Mouse (Mus musculus): ENCODE measurements at regions not wholly inside any gene's neighbourhood (a gene's known extent, or its start where the extent isn't known, plus 50 kb on each side); places are given as distances from the start of the nearest gene placed in this dataset.

DNA sequence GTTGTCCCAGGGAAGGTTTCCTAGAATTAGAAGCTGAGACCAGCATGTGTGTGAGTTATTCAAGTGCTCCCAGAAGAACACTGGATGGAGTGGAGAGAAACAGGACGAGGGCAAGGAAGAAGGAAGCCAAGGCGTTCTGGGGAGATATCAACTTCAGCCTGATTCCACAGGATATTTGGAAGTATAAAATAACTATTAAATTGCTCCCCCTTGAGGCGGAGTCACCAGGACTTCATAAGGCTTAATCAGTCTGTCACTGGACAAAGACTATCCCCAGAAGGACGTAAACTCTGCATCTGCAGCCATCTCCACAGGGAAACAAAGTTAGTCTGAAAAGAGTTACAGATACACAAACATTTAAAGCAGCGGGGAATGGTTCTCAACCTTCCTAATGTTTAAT is 103.9 kb upstream of the Mb21d2 start:
- no peaks in the 10 kb centered on the region for H3K36me3 ChIP-seq
- H3K9me3 ChIP-seq, result no peaks in the 10 kb centered on the region
- no peak overlapping the region for H3K4me3 ChIP-seq
- H3K27ac ChIP-seq (replicated peaks), result no peak overlapping the region
- H3K4me1 ChIP-seq, result no peaks in the 10 kb centered on the region
- 62% methylated on average over 5 of the region's 5 CpGs for WGBS
- H3K27me3 ChIP-seq (replicated peaks), result no peaks in the 10 kb centered on the region; the same call in 1 of the 2 replicates
- H3K4me2 ChIP-seq, result no peak overlapping the region
- ATAC-seq (ENCODE audit: extremely low read depth, insufficient number of reproducible peaks, low FRiP score, low TSS enrichment), result no peak
- H3K9ac ChIP-seq, result no peak overlapping the region

DNA sequence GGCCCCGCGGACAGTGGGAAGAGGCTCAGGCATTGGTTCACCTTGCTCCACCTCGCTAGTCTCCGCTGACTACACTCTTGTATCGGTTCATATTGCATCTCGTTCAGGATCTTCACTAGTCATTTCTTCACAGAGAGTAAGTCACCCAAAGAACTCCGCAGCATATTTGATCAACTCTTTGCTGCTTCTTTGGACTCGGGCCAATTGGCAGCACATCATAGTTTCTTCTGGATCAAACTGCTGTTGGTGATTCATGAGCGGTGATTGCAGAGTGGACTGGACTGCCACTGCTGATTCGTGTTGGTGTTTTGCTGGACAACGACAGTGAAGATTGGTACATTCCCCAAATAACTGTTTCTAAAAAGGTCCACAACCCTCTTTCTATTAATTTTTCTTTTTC is 98.4 kb upstream of the Mb21d2 start:
- Histone ChIP-seq H3K9me3 (no peaks in the 10 kb centered on the region; the same call in 1 of the 2 replicates), H3K36me3 (no peaks in the 10 kb centered on the region), H3K27ac (replicated peaks) (no peak overlapping the region), H3K9ac (no peak overlapping the region), H3K4me2 (no peak overlapping the region), H3K4me1 (no peaks in the 10 kb centered on the region), H3K27me3 (replicated peaks) (no peaks in the 10 kb centered on the region), H3K4me3 (no peak overlapping the region)
- ATAC-seq (ENCODE audit: extremely low read depth, insufficient number of reproducible peaks, low FRiP score, low TSS enrichment), result no peak
- 79% methylated on average over 11 of the region's 11 CpGs for WGBS

DNA sequence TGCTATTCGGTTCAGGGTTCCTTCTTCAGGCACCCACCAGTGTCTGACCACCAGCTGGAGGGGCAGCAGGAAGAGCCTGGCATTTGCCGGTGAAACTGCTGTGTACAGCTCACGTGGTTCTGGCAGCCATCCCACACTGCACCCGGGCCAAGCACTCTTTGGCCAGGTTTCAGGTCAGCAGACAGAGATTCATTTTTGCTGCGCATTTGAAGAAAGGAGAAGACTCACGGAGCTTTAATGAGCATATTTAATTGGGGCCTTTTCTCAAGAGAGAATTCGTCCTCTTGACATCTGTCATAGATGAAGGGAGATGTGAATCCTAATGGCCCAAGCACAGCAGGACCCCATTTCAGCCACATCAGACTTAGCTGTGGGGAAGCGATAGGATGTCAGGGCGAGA is 71.8 kb upstream of the Mb21d2 start:
- Histone ChIP-seq H3K9ac (no peak overlapping the region), H3K9me3 (no peaks in the 10 kb centered on the region), H3K27ac (replicated peaks) (no peak overlapping the region), H3K27me3 (replicated peaks) (no peaks in the 10 kb centered on the region), H3K4me1 (no peaks in the 10 kb centered on the region), H3K4me3 (no peak overlapping the region), H3K36me3 (no peaks in the 10 kb centered on the region), H3K4me2 (no peak overlapping the region)
- 71% methylated on average over 9 of the region's 9 CpGs for WGBS
- ATAC-seq (ENCODE audit: extremely low read depth, insufficient number of reproducible peaks, low FRiP score, low TSS enrichment), result no peak

DNA sequence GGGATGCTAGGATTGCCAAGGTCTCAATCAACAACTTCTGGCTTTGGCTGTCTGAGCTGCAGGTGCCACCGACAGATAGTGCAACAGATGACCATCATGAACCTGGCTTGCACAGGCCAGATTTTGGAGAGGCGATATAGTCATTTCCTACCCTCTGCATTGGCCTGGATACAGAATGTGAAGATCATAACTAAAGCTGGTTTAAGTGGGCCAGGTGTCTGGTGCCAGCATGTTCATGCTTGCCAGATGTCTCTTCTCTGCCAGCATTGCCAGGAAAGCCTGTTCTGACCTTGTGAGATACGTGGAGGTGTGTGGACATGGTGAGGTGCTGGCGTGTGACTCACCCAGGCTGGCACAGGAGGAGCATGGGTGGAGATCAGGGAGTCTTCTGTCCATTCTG is 70.2 kb upstream of the Mb21d2 start:
- no peak overlapping the region for H3K9ac ChIP-seq
- 76% methylated on average over 4 of the region's 4 CpGs for WGBS
- no peak overlapping the region for H3K4me3 ChIP-seq
- no peaks in the 10 kb centered on the region for H3K36me3 ChIP-seq
- no peaks in the 10 kb centered on the region for H3K27me3 ChIP-seq (replicated peaks)
- no peak overlapping the region for H3K27ac ChIP-seq (replicated peaks)
- no peaks in the 10 kb centered on the region for H3K9me3 ChIP-seq
- H3K4me2 ChIP-seq, result no peak overlapping the region
- ATAC-seq (ENCODE audit: extremely low read depth, insufficient number of reproducible peaks, low FRiP score, low TSS enrichment), result no peak
- H3K4me1 ChIP-seq, result no peaks in the 10 kb centered on the region

DNA sequence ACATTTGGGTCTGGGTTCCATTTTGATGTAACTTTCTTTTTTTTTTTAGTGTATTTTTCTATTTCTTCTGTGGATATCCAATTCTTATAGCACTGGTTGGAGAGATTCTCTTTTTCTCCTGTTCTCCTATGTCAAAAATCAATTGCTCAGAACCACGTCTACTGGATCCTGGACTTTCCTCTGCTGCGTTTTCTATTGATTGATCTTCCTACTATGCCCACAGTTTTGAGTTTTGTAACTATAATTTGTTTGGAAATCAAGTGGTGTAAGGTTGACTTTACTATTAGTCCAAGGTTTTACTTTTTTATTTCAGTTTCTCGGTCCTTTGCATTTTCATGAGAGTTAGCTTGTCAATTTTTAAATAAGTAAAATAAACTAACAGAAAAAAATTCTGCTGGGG is 67.2 kb upstream of the Mb21d2 start:
- Histone ChIP-seq H3K4me2 (no peak overlapping the region), H3K27me3 (replicated peaks) (no peaks in the 10 kb centered on the region), H3K27ac (replicated peaks) (no peak overlapping the region), H3K4me3 (no peak overlapping the region), H3K36me3 (no peaks in the 10 kb centered on the region), H3K9me3 (peaks cover 5% of the 10 kb centered on the region; the same call in 1 of the 2 replicates), H3K4me1 (no peaks in the 10 kb centered on the region), H3K9ac (no peak overlapping the region)
- 75% methylated on average over 3 of the region's 3 CpGs for WGBS
- ATAC-seq (ENCODE audit: extremely low read depth, insufficient number of reproducible peaks, low FRiP score, low TSS enrichment), result no peak

DNA sequence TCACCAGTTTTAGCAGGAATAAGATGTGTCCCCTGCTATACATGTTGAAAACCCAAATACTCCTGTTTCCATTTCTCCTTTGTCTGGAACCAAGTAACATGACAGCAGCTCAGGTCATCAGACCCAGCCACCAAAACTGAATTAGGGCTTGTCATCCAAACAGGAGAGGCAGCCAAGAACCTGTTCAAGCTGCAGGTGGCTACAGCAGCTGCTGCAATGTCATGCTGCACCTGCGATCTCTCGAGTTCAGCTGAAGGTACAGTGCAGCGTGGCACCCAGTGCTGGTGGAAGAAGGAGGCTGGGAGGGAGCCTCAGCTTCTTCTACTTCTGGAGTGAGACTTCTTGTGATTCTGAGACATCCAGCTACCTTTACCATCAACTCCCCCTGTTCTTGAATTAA is 61.2 kb upstream of the Mb21d2 start:
- Histone ChIP-seq H3K9me3 (peaks cover 5% of the 10 kb centered on the region; the same call in 1 of the 2 replicates), H3K27ac (replicated peaks) (no peak overlapping the region), H3K27me3 (replicated peaks) (no peaks in the 10 kb centered on the region), H3K4me3 (no peak overlapping the region), H3K36me3 (no peaks in the 10 kb centered on the region), H3K4me2 (no peak overlapping the region), H3K4me1 (no peaks in the 10 kb centered on the region), H3K9ac (no peak overlapping the region)
- WGBS, result 78% methylated on average over 3 of the region's 3 CpGs
- no peak for ATAC-seq (ENCODE audit: extremely low read depth, insufficient number of reproducible peaks, low FRiP score, low TSS enrichment)

DNA sequence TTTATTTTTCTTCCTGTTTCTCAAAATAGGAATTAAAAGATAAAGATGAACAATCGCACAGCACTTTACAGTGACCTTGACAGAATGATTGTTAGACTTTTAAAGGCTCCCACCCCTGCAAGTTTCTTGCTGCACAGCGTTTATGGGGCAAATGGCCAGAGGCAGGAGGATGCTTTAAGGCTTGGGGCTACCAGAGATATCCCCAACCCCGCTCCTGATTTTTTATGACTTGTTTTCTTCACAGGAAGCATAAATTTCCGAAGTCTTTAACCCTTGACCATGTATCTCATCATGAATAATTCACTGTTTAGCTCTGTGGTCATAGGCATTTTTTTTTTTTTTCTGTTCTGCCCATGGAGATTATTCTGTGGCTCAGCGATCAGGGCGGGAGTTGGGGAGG is 55.5 kb upstream of the Mb21d2 start:
- Histone ChIP-seq H3K4me3 (no peak overlapping the region), H3K9ac (no peak overlapping the region), H3K9me3 (no peaks in the 10 kb centered on the region), H3K4me1 (0 out of 2 replicates have a peak, but pooled peaks cover 2% of the 10 kb centered on the region), H3K27ac (replicated peaks) (no peak overlapping the region), H3K4me2 (no peak overlapping the region), H3K27me3 (replicated peaks) (no peaks in the 10 kb centered on the region), H3K36me3 (no peaks in the 10 kb centered on the region)
- 49% methylated on average over 6 of the region's 6 CpGs for WGBS
- no peak for ATAC-seq (ENCODE audit: extremely low read depth, insufficient number of reproducible peaks, low FRiP score, low TSS enrichment)

DNA sequence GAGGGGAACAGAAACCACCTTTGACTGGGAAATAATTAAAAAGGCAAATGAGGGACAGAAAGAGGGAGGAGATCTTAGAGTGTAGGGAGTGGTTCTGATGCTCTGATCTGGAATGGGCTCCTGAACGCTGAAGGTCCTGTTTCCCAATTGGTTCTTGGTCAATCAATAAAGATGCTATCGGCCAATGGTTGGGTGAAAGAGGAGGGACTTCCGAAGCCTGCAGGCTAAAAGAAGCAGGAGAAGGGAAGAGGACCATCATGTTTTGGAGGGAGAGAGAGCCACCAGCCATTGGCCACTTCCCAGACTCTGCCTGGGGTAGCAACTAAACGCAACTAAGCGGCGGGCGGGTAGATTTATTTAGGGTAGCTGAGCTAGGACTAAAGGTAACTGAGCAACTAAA is 53.4 kb upstream of the Mb21d2 start:
- peaks cover 7% of the 10 kb centered on the region for H3K9me3 ChIP-seq
- no peaks in the 10 kb centered on the region for H3K36me3 ChIP-seq
- no peak overlapping the region for H3K4me2 ChIP-seq
- WGBS, result 71% methylated on average over 7 of the region's 7 CpGs
- H3K4me1 ChIP-seq, result 0 out of 2 replicates have a peak, but pooled peaks cover 2% of the 10 kb centered on the region
- H3K27ac ChIP-seq (replicated peaks), result no peak overlapping the region
- H3K4me3 ChIP-seq, result no peak overlapping the region
- H3K27me3 ChIP-seq (replicated peaks), result no peaks in the 10 kb centered on the region
- no peak for ATAC-seq (ENCODE audit: extremely low read depth, insufficient number of reproducible peaks, low FRiP score, low TSS enrichment)
- no peak overlapping the region for H3K9ac ChIP-seq

Measured in heart, embryonic 13.5 days (tissue).